Mouse (Mus musculus): ENCODE measurements around the gene Olfr340. TPM values are rescaled to one million over a fixed set of nuclear protein-coding genes. Genes with fewer than 3 reads are reported as not detected.

Gene Olfr340
- not detected in 2 replicates for total RNA-seq (2023)

GRCm38 (mm10) chr2:36452287-36452686, at the start of gene Olfr340:
Gene Olfr340, plus strand, starts transcription at chr2:36452587.

GRCm38 (mm10) chr2:36418647-36419046, 33.7 kb upstream of the Olfr340 start, which contains the start of gene Olfr339:
Gene Olfr339, plus strand, starts transcription at chr2:36418947.

GRCm38 (mm10) chr2:36482368-36482767, 30.0 kb downstream of the Olfr340 start, which contains the start of gene Olfr341:
Gene Olfr341, minus strand, starts transcription at chr2:36482468.

Other genes starting within 250 kb of the Olfr340 start
- 113 and 132 TPM in 2 replicates for gene Ptgs1, start 222.2 kb upstream of the Olfr340 start, total RNA-seq (2023)
- gene Olfr338, start 79.1 kb upstream of the Olfr340 start, total RNA-seq (2023), result 0.06 TPM in 1 of 2 replicates, not detected in the other
- gene Olfr339, start 33.6 kb upstream of the Olfr340 start, total RNA-seq (2023), result not detected in 2 replicates
- not detected in 2 replicates for gene Olfr341, start 29.9 kb downstream of the Olfr340 start, total RNA-seq (2023)
- gene Olfr342, start 72.4 kb downstream of the Olfr340 start, total RNA-seq (2023), result not detected in 2 replicates
- gene Olfr344, start 114.1 kb downstream of the Olfr340 start, total RNA-seq (2023), result not detected in 2 replicates
- gene Olfr345, start 187.5 kb downstream of the Olfr340 start, total RNA-seq (2023), result not detected in 2 replicates
- not detected in 2 replicates for gene Olfr346, start 233.2 kb downstream of the Olfr340 start, total RNA-seq (2023)